Mouse (Mus musculus): ENCODE results near the gene Isyna1.

Isyna1 gene

DNA sequence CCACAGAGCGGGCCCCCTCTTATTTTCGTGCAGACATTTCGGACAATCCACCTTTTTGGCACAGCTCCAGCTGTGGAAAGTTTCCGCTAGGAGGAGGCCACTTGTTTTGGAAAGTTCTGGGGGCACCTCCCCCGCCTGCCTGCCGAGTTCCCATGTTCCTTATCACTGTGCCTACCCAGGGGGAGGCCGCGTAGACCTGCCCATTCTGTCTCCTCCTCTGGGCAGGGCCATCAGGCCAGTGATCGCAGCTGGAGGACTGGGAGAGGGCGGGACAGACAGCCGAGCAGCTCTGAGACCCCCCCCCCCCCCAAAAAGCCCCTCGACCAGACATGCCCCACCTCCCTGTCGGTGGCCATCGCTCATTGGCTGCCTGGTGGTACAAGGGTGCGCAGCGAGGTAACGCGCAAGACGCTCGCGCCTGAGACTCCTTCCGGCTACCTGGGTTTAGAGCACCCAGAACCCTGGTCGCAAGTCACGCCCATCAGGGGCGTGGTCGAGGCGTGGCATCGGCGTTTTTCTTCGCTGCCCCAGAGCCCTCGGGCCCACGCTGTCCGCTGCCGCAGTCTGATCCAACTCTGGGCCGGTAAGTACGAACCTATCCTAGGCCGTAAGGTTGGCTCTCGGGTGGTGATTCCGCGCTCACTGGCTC, at the start of gene Isyna1:
Isyna1 (plus strand) TSS at position 413 of the 649 bp plus-strand sequence.
- peak; percentile 93 to 97 for DNase-seq

DNA sequence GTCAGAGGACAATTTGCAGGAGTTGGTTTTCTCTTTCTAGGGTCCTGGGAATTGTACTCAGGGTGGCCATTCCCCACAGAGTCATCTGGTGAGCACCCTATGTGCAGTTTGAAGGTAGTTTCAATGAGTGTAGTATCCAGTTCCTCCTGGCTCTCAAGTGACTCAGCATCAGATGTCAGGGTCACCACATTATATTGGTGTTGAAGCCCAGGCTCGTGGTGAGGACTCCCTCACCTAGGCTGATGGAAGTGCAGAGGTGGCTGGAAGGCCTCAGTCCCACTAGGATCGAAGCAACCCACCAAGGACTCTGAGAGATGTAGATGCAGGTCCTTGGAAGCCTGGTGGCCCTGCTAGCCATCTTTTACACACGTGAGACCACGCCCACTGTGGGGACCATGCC, 47.8 kb upstream of the Isyna1 start:
- DNase-seq = no peak

DNA sequence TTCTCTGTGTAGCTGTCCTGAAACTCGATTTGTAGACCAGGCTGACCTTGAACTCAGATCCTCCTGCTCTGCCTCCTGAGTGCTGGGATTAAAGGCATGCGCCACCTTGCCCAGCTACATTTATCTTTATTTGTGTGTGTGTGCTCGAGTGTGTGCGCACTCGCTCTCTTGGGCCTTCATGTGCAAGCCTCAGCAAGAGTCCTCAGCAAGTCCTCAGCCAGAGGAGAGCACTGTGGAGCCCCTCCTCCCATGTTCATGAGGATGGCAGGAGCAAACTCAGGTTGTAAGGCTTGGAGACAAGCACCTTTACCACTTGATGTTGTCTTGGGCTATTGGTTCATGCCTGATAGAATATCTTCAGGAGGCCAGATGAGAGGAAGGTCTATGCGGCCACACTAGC, 46.4 kb upstream of the Isyna1 start:
- no peak for DNase-seq

DNA sequence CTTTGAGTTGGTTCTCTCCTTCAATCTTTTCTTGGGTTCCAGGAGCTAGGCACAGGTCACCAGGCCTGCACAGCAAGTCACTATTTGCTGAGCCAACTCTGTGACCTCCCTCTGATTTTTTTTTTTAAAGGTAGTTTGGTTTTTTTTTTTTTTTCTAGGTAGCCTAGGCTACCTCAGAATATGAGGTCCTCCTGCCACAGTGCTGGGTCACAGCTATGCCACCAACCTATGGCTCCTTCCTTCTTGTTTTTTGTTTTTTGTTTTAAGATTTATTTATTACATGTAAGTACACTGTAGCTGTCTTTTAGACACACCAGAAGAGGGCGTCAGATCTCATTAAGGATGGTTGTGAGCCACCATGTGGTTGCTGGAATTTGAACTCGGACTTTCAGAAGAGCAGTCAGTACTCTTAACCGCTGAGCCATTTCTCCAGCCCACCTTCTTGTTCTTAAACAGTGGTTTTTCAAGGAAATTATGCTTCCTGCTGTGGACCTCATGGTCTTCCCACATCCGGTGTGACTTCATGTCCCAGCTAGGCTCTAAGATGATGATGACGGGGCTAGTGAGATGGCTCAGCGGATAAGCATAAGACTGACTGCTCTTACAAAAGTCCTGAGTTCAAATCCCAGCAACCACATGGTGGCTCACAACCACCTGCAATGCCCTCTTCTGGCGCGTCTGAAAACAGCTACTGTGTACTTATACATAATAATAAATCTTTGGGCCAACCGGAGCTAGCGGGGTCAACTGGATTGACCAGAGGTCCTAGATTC, 44.6 kb upstream of the Isyna1 start:
- DNase-seq = no peak

DNA sequence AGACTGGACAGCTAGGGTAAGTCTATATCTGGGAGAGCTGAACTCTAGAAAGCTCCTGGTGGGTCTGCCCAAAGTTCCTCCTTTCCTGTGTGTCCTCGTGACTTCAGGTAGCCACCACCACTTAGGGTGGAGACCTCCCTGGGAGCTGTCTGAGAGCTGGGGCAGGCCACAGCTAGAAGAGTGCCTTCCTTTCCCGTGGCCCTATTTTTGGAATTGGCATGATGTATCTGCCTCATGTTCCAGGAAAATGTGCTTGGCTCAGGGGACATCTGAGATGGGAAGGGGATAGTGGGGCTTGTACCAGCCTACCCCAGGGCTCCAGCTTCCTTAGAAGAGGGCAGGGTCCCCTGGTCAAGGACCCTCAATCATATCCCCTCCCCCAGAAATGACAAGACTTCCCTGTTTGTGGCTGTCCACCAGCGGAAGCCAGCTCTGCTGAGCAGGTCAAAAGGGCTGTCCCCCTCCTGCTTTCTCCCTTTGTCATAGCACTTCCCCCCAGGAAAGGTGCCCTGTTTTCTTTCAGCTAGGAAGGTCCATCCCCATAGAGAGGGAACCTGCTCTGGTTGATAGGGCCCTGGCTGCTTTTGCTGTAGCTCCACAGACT, 42.5 kb upstream of the Isyna1 start:
- DNase-seq = no peak

DNA sequence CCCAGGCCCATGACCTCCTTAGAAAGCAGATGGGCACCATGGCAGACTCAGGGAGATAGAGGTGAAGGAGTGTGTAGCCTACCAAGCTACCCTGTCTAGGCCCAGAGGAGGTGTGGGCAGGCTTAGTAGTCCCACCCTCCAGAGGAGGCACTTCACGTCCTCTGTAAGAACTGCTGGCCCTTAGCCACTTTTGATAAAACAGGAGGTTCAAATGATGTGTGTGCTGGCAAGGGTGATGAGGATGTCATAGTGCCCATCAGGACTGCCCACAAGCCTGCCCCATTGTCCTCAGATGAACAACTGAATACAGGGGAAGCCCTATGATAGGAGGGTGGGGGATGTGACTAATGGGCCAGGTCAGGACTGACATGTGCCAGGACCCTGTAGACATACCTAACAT, 41.3 kb upstream of the Isyna1 start:
- no peak for DNase-seq

DNA sequence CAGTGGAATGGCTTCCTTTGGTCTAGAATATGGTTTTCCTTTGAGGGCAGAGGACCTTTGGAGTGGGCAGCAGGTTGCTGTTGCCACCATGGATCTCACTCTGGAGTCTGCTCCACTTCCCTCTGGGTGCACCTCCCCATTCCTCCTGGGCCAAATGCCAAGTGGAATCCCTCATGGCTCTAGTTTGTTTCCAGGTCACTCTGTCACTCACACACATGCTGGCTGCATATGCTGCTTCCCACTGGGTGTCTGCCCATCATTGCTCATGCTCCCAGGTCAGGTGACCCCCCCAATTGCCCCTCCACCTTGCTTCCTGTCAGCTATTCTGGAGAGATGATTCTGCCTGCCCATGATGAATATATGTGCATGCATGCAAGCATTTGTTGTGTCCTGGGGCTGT, 40.4 kb upstream of the Isyna1 start:
- peak; percentile 79 to 83 for DNase-seq

DNA sequence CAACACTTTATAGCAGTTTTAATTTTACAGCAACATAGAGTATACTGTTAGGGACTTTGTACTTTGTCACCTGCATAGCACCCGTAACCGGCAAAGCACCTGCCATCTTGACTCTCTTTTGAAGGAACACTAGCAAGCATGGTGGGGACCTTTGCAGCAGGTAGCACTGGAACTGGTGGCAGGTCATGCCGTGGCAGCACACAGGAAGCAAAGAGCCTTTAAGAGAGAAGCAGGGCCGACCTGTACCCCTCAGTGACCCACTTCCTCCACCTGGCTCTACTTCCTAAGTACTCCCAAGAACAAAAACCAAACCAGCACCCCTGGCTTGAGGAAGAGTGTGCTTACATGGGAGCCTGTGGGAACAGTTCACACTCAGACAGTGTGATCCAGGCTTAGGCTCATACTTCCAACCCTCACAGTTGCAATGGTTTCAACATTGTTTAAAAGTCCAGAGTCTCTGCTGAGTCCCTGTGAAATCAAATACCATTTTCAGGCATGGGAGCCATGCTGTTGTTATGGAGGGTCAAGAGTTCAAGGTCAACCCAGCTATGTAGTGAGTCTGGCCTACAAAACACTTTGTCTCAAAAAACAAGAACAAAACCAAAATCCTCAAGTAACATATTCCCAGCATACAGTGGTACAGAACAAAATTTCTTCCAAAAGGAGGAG, 39.0 kb upstream of the Isyna1 start:
- DNase-seq = no peak

DNA sequence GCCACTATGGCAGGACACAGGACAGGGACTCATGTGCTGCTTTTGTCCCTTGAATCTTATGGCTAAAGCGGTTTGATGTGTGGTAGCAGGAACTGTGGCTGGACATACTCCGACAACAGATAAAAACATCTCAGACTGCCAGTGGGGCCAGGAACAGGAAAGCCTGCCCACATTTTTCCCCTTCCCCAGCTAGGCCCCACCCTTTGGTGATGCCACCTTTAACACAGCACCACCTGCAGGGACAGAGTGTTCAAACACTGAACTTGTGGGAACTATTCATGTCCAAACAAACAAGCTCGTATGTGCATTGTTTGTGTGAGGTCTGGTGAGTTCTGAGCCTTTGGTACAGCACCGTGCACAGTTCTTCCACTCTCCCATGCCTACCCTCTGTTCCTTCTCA, 35.8 kb upstream of the Isyna1 start:
- peak; percentile 33 to 55 for DNase-seq

DNA sequence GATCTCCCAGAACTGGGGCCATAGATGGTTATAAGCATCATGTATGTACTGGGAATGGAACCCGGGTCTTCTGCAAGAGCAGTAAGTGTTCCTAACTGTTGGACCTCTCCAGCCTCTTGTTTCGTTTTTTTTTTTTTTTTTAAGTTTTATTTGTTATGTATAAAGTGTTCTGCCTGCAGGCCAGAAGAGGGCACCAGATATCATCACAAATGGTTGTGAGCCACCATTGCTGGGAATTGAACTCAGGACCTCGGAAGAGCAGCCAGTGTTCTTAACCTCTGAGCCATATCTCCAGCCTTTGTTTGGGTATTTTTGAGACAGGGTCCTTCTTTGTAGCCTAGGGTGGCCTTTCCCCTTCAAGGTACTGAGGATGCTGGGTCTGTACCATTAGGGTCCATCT, 35.2 kb upstream of the Isyna1 start:
- no peak for DNase-seq

DNA sequence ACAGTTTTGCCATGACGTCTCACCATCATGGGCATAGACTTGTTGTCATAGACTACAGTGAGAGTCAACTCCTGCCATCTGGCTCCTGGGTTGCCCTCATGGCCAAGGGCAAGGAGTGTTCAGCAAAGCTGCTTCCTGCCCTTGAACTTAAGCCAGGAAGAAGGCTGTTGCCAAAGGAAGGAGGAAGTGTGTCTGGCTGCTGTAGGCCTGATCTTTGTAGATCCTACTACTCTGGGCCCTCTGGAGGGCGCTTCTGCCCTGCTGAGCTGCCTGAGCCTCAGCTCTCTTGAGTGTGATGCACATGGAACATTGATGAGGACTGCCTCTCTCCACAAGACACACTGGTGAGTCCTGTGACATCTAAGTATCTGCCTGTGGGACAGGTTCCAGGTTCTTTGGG, 34.1 kb upstream of the Isyna1 start:
- peak; percentile 76 to 88 for DNase-seq

DNA sequence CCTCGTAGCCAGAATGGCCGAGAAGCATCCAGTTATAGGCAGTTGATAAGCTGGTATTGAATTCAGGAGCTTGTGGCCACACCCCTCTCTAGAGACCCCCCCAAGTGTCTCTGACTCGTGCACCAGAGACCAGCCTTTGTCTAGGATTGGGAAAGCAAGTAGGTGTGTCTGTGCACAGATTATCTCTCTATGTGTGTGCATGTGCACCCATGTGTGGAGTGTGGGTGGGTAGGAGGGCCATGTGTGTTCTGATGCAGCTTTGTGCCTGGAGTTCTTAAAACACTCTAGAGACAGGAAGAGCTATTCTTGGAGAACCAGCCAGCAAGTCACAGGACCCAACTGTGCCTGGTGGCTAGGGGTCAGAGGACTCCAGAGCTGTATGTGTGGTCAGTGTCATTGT, 33.6 kb upstream of the Isyna1 start:
- no peak for DNase-seq

DNA sequence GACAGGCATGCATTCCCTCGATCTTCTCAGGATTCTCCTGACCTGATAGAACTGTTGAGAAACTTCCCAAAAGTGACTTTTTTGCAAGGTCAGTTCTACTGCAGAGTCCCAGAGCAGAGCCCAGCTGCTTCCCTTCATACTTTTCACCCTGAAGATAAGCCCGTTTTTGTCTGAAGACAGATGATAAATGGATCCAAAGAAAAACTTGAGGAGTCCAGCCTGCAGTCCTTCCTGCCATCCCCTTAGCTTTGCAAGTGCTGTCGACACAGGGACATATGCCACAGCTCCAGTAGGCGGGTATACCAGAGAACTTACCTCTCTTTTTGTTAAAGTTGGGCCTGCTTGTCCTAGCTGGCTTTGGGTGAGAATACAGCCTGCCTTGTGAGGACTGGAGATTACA, 32.8 kb upstream of the Isyna1 start:
- DNase-seq = no peak

DNA sequence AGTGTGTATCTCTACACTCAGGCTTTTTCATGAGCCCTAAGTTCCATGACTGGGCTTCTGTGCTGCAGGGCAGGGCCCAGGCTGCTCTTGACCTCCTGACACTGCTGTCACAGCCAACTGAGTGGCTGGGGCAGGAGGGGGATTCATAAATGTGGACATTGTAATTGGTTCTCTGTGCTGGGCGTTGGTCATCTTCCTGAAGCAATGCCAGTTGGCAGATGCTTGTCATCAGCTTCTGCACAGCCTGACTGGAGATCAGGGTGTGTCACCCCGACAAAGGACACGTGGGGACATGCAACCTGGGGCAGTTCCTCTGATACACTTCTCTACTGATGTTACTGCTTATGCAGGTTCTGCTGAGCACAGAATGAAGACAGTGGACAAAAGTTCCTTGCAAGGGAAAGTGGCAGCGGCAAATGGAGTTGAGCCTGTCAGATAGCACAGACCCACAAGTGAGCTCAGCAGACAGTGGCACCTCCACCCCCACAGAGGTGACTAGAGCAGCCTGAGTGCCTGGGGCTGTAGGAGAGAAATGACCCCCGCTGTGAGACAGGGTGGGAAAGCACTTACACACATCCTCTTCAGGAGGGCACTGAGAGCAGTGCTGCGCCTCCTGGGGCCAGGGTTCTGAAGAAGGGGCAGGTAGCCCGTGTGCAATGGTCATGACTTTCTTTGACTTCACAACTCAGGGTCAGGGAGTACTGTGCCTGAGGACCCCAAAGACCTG, 32.2 kb upstream of the Isyna1 start:
- DNase-seq = peak; percentile 55 to 80

DNA sequence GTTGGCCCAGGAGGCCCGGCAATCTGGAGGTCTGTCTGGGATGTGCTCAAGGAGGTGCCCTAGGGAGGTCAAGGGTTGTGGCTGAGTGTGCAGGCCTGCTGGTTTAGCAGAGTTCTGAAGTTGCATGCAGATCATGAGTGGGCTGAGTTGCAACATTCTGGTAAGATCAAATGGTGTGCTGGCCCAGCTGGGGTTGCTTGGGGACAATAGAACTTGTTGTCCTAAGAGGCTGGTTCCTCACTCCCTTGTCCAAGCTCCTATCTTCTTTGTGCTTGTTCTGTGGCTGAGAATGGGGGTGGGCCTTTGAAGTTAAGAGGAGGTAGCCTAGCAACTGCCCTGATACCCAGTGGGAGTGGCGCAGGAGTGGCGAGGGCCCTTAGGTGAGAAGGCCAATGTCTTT, 31.4 kb upstream of the Isyna1 start:
- DNase-seq = no peak

DNA sequence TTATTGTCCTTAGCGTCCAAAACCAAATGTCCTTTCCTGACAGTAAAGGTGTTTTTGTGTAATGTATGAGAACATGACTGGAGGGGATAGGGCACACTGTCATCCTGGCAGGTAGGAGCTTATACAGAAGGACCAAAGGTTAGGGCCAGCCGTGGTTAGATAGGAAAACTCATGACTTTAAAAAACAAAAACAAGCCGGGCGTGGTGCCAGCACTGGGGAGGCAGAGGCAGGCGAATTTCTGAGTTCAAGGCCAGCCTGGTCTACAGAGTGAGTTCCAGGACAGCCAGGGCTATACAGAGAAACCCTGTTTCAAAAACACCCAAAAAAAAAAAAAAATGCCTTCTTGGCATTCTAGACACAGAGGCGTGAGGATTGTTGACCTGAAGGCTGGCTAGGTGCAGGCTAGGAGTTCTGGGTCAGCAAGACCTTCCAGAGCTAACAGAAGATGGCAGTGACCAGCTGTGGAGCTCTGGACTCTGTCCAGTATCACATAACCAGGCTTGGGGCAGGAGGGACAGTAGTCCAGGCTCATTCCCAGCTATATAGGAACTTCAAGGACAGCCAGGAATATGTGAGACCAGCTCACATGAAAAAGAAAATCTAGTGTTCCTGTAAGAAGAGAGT, 30.3 kb upstream of the Isyna1 start:
- DNase-seq = no peak

DNA sequence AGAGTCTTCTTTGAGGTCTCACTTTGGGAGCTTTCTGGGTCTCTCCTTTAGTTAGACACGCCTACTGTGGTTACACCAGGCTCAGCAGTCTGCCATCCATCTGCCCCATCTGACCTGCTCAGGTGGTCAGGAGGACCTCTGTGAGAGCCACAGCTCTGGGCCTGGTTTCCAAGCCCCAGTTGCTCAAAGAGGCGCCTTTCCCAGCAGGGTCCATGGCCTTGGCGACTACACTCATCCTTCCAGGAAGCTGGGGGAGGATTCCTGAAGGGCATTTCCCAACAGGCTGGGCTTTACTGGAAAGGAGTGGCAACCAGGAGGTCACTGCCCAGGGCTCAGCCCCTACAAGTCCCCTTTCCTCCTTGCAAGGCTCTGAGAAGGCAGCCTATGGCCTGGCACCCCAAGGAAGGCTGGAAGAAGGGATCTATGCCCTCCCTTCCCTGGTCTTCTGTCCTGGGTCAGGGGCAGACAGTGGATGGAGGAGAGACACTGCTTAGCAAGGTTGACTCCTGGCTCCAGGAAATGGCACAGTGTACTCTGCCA, 29.4 kb upstream of the Isyna1 start:
- no peak for DNase-seq

DNA sequence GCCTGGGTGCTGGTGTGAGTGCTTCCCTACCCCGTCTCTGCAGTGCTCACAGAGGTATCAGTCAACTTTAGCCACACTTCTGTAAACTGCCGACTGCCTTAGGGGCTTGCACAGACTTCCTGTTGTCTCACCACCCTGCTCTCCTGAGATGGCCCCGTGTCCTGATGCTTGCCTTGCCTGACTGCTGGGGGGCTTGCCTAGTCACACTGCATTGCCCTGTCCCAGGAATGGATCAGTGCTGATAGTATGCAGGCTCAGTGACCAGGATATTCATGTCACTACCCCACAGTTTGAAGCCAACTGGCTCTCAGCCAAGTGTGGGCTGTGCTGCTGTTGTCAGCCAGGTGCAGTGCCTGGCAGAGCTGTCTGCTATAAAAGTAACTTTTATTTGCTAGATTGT, 28.6 kb upstream of the Isyna1 start:
- DNase-seq = peak; percentile 77 to 82

DNA sequence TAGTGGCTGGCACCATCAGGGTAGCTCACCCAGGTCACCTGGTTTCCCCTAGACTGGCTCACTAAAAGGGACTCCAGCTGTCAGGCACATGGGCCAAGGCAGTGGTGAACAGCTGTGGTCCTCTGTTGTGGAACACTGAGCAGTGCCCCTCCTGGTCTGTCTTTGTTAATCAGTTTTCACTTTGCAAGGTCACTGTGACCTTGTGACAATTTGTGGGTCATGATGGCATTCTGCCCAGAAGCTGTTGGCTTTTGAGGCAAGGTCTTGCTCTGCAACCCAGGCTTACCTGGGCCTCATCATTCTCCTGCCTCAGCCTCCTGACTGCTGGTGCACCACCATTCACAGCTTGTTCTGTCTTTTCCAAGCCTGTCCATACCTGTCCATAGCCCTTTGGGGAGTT, 23.8 kb upstream of the Isyna1 start:
- peak in 1 of 2 experiments; percentile 45 for DNase-seq

DNA sequence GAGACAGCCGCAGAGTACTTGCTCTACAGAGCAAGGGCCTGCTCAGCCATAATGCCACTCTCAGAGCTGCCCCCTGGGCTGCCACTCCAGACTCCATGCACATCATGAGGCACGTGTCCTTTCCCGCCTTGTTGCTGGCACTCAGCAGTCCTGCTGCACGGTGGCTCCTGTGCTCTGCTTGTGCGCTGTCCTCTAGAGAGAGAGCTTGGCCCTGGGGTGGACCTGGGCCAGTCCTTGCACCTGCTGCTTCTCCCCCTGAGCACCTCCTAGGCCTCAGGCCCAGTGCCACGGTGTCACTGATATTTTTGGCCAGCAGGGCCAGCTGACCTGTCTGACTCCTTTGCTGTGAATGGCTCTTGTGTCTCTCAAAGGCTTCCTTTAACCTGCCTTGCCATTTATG, 23.2 kb upstream of the Isyna1 start:
- no peak for DNase-seq

DNA sequence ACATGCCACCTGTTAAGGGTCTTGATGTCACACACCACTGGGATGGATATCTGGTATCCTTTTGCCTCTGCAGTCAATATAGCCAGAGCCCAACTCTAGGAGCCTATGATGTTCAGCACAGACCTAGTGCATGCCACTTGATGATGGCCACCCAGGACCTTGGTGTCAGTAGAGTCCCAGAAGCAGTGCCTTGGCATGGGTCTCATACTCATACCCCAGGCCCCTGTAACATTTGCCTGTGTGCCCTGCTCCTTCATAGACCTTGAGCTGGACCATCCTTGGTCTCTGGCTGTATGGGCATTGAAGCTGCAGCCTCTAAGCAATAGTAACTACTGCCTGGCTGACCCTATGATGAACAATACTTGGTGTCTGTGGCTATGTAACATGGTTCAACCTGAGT, 19.9 kb upstream of the Isyna1 start:
- DNase-seq = no peak

DNA sequence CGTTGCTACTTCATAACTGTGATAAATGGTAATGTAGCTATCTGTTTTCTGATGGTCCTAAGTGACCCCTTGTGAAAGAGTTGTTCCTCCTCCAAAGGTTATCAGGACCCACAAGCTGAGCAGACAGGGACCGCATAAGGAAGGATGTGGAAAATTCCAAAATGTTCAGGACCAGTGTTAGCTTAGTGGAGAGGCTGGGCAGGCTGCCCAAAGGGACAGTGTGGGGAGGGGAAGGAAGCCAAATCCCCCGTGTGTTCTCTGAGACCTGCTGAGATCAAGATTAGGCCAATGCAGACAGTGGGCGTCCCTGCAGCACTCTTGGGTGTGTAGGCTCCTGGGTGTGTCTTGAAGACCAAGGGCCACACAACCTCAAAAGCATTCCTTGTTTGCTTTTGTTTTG, 19.3 kb upstream of the Isyna1 start:
- peak; percentile 90 to 91 for DNase-seq

Data from kidney, postnatal 25 days (tissue).